Mouse (Mus musculus): Measurements from ENCODE around the gene Cldn2. TPM values are rescaled to one million over a fixed set of nuclear protein-coding genes. Genes with fewer than 3 reads are reported as not detected.

The Cldn2 gene
- total and polyA plus RNA-seq, 3 experiments = 0.16 TPM; not detected in 2

DNA sequence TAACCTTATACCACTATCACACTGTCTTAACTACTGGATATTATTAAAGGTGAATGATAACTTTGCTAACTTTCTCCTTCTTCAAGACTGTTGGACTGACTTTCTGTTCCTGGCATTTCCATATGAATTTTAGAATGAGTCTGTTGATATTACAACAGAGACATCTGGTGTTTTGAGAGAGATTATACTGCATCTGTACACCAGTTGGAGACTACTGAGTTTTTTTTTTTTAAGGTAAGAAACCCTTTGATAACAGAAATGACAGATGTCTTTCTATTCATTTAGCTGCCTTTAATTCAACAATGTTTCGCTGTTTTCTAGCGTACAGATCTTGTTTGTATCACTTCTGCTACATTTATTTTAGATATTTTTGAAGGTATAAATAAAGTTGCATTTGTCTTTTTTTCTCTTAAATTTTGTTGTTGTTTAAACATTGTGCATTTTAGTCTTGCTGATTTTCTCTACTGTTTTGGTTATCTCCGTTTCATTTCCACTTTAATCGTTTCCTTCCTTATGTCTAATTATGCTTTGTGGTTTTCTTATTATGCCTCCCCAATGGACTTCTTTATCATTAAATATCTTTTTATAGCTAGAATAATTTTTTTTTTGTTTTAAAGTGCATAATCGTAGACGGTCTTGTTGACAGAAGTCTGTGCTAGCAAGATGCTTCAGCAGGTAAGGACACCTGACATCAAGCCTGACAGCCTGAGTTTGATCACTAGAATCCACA lies 27.9 kb downstream of the Cldn2 start:
- no peak for DNase-seq
- intact Hi-C loops (cut with DNase I) = no loop called here
- 81% methylated on average over 6 of the region's 6 CpGs for WGBS
- Histone ChIP-seq H3K4me3 (no peak overlapping the region), H3K4me1 (ENCODE audit: control insufficient read depth, insufficient read depth, low read length) (no peaks in the 10 kb centered on the region), H3K9ac (ENCODE audit: low read depth, low read length) (no peak overlapping the region), H3K27ac (no peak overlapping the region), H3K27me3 (ENCODE audit: control insufficient read depth, insufficient read depth, low read length) (no peaks in the 10 kb centered on the region), H3K36me3 (ENCODE audit: control insufficient read depth, insufficient read depth, low read length) (no peaks in the 10 kb centered on the region), H3K79me2 (replicated peaks; ENCODE audit: control insufficient read depth, insufficient read depth, low read length) (no peaks in the 10 kb centered on the region)
- TF ChIP-seq CTCF (IDR thresholded peaks at IDR 0.05) (no peak), POLR2A (IDR thresholded peaks at IDR 0.05; ENCODE audit: insufficient read depth, low read depth, low read length) (no peak), EP300 (IDR thresholded peaks at IDR 0.05; ENCODE audit: insufficient read depth, low read depth, low read length) (no peak)

- TF ChIP-seq CTCF (IDR thresholded peaks at IDR 0.05) (peak; percentile 86), POLR2A (IDR thresholded peaks at IDR 0.05; ENCODE audit: insufficient read depth, low read depth, low read length) (no peak), EP300 (IDR thresholded peaks at IDR 0.05; ENCODE audit: insufficient read depth, low read depth, low read length) (no peak)
- DNase-seq = peak; percentile 9 to 24
- Histone ChIP-seq H3K4me3 (no peak overlapping the region), H3K27ac (no peak overlapping the region), H3K79me2 (replicated peaks; ENCODE audit: control insufficient read depth, insufficient read depth, low read length) (no peaks in the 10 kb centered on the region), H3K27me3 (ENCODE audit: control insufficient read depth, insufficient read depth, low read length) (no peaks in the 10 kb centered on the region), H3K4me1 (ENCODE audit: control insufficient read depth, insufficient read depth, low read length) (no peaks in the 10 kb centered on the region), H3K9ac (ENCODE audit: low read depth, low read length) (no peak overlapping the region), H3K36me3 (ENCODE audit: control insufficient read depth, insufficient read depth, low read length) (no peaks in the 10 kb centered on the region)
- intact Hi-C loops (cut with DNase I) = loop anchor here (2.0 to 5.0 kb wide), 2 partner anchors 58 to 415 kb away; no protein-coding TSS in a partner anchor
- 22% methylated on average over 5 of the region's 5 CpGs for whole genome bisulfite sequencing
These were observed 31.8 kb downstream of the Cldn2 start for GRCm38 (mm10) chrX:139832464-139832863.

GRCm38 (mm10) chrX:139839057-139839456 lies 38.4 kb downstream of the Cldn2 start:
- intact Hi-C loops (cut with DNase I) = no loop called here
- Histone ChIP-seq H3K9ac (ENCODE audit: low read depth, low read length) (no peak overlapping the region), H3K27me3 (ENCODE audit: control insufficient read depth, insufficient read depth, low read length) (no peaks in the 10 kb centered on the region), H3K79me2 (replicated peaks; ENCODE audit: control insufficient read depth, insufficient read depth, low read length) (no peaks in the 10 kb centered on the region), H3K4me3 (no peak overlapping the region), H3K27ac (no peak overlapping the region), H3K4me1 (ENCODE audit: control insufficient read depth, insufficient read depth, low read length) (no peaks in the 10 kb centered on the region), H3K36me3 (ENCODE audit: control insufficient read depth, insufficient read depth, low read length) (no peaks in the 10 kb centered on the region)
- WGBS = 29% methylated on average over 3 of the region's 3 CpGs
- peak; percentile 58 for TF ChIP-seq CTCF (IDR thresholded peaks at IDR 0.05)
- TF ChIP-seq POLR2A (IDR thresholded peaks at IDR 0.05; ENCODE audit: insufficient read depth, low read depth, low read length) = no peak
- no peak for DNase-seq

DNA sequence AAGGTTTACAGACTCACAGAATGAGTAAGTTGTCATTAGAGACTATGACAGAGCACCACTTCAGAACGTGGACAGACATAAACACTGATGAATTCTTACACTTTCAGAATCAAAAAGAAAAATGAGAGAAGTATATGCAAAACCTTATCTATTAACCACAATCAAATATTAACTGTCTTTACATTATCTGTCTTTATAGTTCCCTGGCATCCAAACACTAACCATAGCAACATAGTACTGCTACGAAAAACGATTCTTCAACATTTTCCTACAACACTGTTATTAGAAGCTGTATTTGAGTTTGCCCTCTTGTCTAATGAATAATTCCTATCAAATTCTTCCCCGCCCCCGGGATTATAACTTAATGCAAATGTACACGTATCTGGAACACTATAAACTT lies 40.5 kb downstream of the Cldn2 start:
- Histone ChIP-seq H3K27ac (no peak overlapping the region), H3K27me3 (ENCODE audit: control insufficient read depth, insufficient read depth, low read length) (no peaks in the 10 kb centered on the region), H3K36me3 (ENCODE audit: control insufficient read depth, insufficient read depth, low read length) (no peaks in the 10 kb centered on the region), H3K9ac (ENCODE audit: low read depth, low read length) (no peak overlapping the region), H3K4me3 (no peak overlapping the region), H3K4me1 (ENCODE audit: control insufficient read depth, insufficient read depth, low read length) (no peaks in the 10 kb centered on the region), H3K79me2 (replicated peaks; ENCODE audit: control insufficient read depth, insufficient read depth, low read length) (no peaks in the 10 kb centered on the region)
- DNase-seq = no peak
- intact Hi-C loops (cut with DNase I) = no loop called here
- TF ChIP-seq CTCF (IDR thresholded peaks at IDR 0.05) (no peak), POLR2A (IDR thresholded peaks at IDR 0.05; ENCODE audit: insufficient read depth, low read depth, low read length) (no peak), EP300 (IDR thresholded peaks at IDR 0.05; ENCODE audit: insufficient read depth, low read depth, low read length) (no peak)
- WGBS = 77% methylated on average over 6 of the region's 6 CpGs

- TF ChIP-seq POLR2A (IDR thresholded peaks at IDR 0.05; ENCODE audit: insufficient read depth, low read depth, low read length) (no peak), EP300 (IDR thresholded peaks at IDR 0.05; ENCODE audit: insufficient read depth, low read depth, low read length) (no peak), CTCF (IDR thresholded peaks at IDR 0.05) (no peak)
- DNase-seq = no peak
- Histone ChIP-seq H3K4me3 (no peak overlapping the region), H3K79me2 (replicated peaks; ENCODE audit: control insufficient read depth, insufficient read depth, low read length) (no peaks in the 10 kb centered on the region), H3K9ac (ENCODE audit: low read depth, low read length) (no peak overlapping the region), H3K27ac (no peak overlapping the region), H3K4me1 (ENCODE audit: control insufficient read depth, insufficient read depth, low read length) (no peaks in the 10 kb centered on the region), H3K36me3 (ENCODE audit: control insufficient read depth, insufficient read depth, low read length) (no peaks in the 10 kb centered on the region), H3K27me3 (ENCODE audit: control insufficient read depth, insufficient read depth, low read length) (no peaks in the 10 kb centered on the region)
- WGBS = 95% methylated on average over 4 of the region's 4 CpGs
- intact Hi-C loops (cut with DNase I) = no loop called here
These were observed 54.2 kb downstream of the Cldn2 start for GRCm38 (mm10) chrX:139854795-139855194.

DNA sequence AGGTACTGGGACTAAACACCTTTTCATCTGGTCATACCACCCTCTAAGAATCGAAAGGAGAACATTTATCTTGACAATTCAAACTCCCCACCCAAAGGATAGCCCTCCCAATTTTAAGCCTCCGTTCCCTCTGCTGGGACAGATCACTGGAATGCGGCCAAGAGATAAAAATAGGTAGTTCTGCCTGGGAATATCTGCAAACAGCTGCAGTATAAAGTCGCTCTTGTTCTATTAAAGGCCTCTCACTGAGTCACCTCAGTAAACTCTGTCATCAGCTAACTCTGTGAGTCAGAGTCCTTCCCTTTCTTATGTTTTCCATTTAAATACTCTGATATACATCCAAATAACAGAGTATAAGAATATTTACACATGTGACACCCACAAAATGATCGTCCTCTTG lies 58.8 kb downstream of the Cldn2 start:
- intact Hi-C loops (cut with DNase I) = no loop called here
- TF ChIP-seq CTCF (IDR thresholded peaks at IDR 0.05) = no peak
- Histone ChIP-seq H3K27ac (no peak overlapping the region), H3K4me3 (no peak overlapping the region), H3K79me2 (replicated peaks; ENCODE audit: control insufficient read depth, insufficient read depth, low read length) (no peaks in the 10 kb centered on the region), H3K36me3 (ENCODE audit: control insufficient read depth, insufficient read depth, low read length) (no peaks in the 10 kb centered on the region), H3K9ac (ENCODE audit: low read depth, low read length) (no peak overlapping the region), H3K4me1 (ENCODE audit: control insufficient read depth, insufficient read depth, low read length) (no peaks in the 10 kb centered on the region), H3K27me3 (ENCODE audit: control insufficient read depth, insufficient read depth, low read length) (no peaks in the 10 kb centered on the region)
- WGBS = 35% methylated on average over 5 of the region's 5 CpGs
- DNase-seq = no peak

Other genes with a start within 250 kb of the Cldn2 start
- gene Rnf128, start 237.5 kb upstream of the Cldn2 start, total RNA-seq (2021) = 10 to 100 TPM; 69.3 to 82.4 TPM
- gene Rnf128, start 237.5 kb upstream of the Cldn2 start, polyA plus RNA-seq (2012; rRNA removed) = 16.4 and 26.1 TPM in 2 replicates
- 1 to 10 TPM; 4.9 to 6.3 TPM for gene Tbc1d8b, start 115.8 kb upstream of the Cldn2 start, total RNA-seq (2021)
- gene Tbc1d8b, start 115.8 kb upstream of the Cldn2 start, polyA plus RNA-seq (2012; rRNA removed) = 1.2 and 3.2 TPM in 2 replicates
- gene Gm15013, start 86.3 kb upstream of the Cldn2 start, total RNA-seq (2021) = not detected
- gene Gm15013, start 86.3 kb upstream of the Cldn2 start, polyA plus RNA-seq (2012; rRNA removed) = 0.29 TPM in 1 of 2 replicates, not detected in the other
- not detected for gene Ripply1, start 18.5 kb upstream of the Cldn2 start, total RNA-seq (2021)
- not detected in 2 replicates for gene Ripply1, start 18.5 kb upstream of the Cldn2 start, polyA plus RNA-seq (2012; rRNA removed)
- gene Morc4, start 70.8 kb downstream of the Cldn2 start, total RNA-seq (2021) = 1 to 10 TPM; 3.3 to 5.4 TPM
- gene Morc4, start 70.8 kb downstream of the Cldn2 start, polyA plus RNA-seq (2012; rRNA removed) = 1.7 and 4.3 TPM in 2 replicates
- gene Rbm41, start 197.8 kb downstream of the Cldn2 start, total RNA-seq (2021) = 1 to 10 TPM; 4.8 to 5.3 TPM
- gene Rbm41, start 197.8 kb downstream of the Cldn2 start, polyA plus RNA-seq (2012; rRNA removed) = 0.66 and 1.6 TPM in 2 replicates